Mouse (Mus musculus): ENCODE measurements around the gene Ctsm.
"Not testable (repeated sequence)": the region's sequence is repeated elsewhere in the genome, so short reads cannot be mapped to it uniquely, and the experiment has no call there.

Gene Ctsm

DNA sequence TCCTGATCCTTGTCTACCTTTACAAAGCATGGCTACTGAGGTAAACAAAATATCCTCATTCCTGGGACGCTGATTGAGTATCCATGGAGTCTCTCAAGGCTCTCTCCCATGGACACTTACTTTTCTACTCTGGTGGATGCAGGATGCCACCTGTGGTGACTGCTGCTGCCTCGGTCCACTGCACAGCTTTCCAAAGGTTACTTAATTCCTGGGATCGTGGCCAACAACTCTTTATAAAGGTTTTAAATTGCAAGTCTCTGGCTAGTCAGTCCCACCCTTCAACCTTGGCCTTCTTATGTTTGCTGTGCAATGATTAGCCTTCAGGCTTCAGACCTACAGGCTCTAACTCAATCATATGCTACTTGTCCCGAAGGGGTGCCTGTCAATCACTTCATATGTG lies at the start of gene Ctsm:
Gene Ctsm, minus strand, starts transcription at position 209 of the 400 bp plus-strand sequence.
- DNase-seq (ENCODE audit: low read depth), result no peak

DNA sequence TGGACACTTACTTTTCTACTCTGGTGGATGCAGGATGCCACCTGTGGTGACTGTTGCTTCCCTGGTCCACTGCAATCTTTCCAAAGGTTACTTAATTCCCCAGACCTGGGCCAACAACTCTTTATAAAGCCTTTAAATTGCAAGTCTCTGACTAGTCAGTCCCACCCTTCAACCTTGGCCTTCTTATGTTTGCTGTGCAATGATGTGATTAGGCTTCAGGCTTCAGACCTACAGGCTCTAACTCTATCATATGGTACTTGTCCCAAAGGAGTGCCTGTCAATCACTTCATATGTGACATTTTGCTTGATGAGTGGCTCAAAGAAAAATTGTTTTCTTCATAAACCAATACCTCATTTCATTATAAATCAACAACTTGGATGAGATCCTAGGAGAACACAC lies 28.4 kb upstream of the Ctsm start, which contains the start of gene Cts3:
Gene Cts3, minus strand, starts transcription at position 101 of the 400 bp plus-strand sequence.
- no peak for DNase-seq (ENCODE audit: low read depth)

DNA sequence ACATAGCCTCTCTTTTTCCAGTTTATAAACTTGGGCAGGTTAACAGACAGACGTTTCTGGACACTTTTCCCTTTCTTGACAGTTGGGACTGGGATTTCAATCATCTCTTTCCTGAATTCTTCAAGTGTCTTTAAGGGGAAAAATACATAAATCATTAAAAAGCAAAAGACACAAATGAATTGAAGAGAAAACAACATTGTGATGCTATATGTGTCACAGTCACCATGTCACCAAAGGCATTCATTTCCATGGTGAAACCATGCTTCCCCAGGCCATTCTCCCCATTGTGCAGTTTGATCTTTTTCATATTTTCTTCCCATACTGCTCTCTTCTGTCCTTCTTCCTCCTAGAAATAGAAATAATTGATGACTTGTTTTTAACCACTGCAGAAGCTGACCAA lies 26.4 kb upstream of the Ctsm start, which contains the start of gene Gm49352:
Gene Gm49352, minus strand, starts transcription at position 101 of the 400 bp plus-strand sequence.
- not testable (repeated sequence) for DNase-seq (ENCODE audit: low read depth)
